Mouse (Mus musculus) C2C12 (cell line): ENCODE measurements around the gene Hdgfl2.

Source experiments
- CEBPB ChIP-seq: IDR thresholded peaks from one replicate; pipeline ENCODE4 v1.6.1; 2011; ENCODE audit warnings: low read depth, mild to moderate bottlenecking, control low read depth, moderate library complexity
- CTCF ChIP-seq: IDR thresholded peaks from one replicate; pipeline ENCODE4 v1.5.1; 2011; ENCODE audit not compliant: control insufficient read depth, insufficient read depth, insufficient read length
- FOSL1 ChIP-seq: IDR thresholded peaks from one replicate; pipeline ENCODE4 v1.8.0; 2011; ENCODE audit warnings: mild to moderate bottlenecking, low read length; ENCODE audit not compliant: poor library complexity, insufficient read depth, severe bottlenecking
- MAX ChIP-seq: IDR thresholded peaks from one replicate; pipeline ENCODE4 v1.6.1; 2011; ENCODE audit warnings: mild to moderate bottlenecking, control low read depth
- MYOG ChIP-seq: IDR thresholded peaks from one replicate; pipeline ENCODE4 v1.6.1; 2011; ENCODE audit not compliant: control insufficient read depth, insufficient read length; ENCODE audit errors: extremely low read depth
- USF1 ChIP-seq: IDR thresholded peaks from one replicate; pipeline ENCODE4 v1.6.1; 2011; ENCODE audit warnings: low read depth, mild to moderate bottlenecking, control low read depth, moderate library complexity

DNA sequence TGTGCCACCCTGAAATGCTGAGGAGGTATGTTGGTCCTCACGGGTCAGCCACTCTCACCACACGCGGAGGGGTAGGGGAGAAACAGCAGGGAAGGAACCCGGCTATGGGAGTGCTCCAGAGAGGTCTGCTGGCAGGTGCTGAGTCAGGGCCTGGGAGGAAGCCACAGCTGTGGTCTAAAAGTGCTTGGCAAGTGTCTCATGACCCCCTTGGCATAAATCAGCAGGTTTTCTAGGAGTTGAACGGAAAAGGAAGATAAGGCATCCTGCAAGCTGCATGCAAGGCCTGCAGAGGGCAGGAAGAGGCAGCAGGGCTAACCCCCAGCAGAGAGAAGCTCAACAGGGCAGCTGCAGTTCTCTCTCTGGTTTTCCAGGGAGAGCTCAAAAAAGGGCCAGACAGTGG is 48.5 kb upstream of the Hdgfl2 start:
- TF ChIP-seq CTCF (peak; percentile 2), MYOG (no peak), MAX (no peak), CEBPB (no peak), FOSL1 (no peak), USF1 (no peak)
